Mouse (Mus musculus) liver, adult (tissue): ENCODE results near the gene Aurkc.
"Not testable (repeated sequence)": the region's sequence is repeated elsewhere in the genome, so short reads cannot be mapped to it uniquely, and the experiment has no call there.

ENCODE experiments used
- GATA4 ChIP-seq: IDR thresholded peaks from 2 replicates; pipeline ENCODE4 v1.6.1; 2014; ENCODE audit warnings: mild to moderate bottlenecking, low read length; ENCODE audit not compliant: insufficient replicate concordance

Gene Aurkc

GRCm38 (mm10) chr7:6995251-6995650 is at the start of gene Aurkc:
Gene Aurkc, plus strand, starts transcription at chr7:6995300.
- TF ChIP-seq GATA4, result not testable (repeated sequence)

- no peak for TF ChIP-seq GATA4
Measured at GRCm38 (mm10) chr7:6956576-6956975, 38.5 kb upstream of the Aurkc start.

- no peak for TF ChIP-seq GATA4
Measured at GRCm38 (mm10) chr7:6958574-6958973, 36.5 kb upstream of the Aurkc start.

- TF ChIP-seq GATA4, result no peak
Measured at GRCm38 (mm10) chr7:6973566-6973965, 21.5 kb upstream of the Aurkc start.

GRCm38 (mm10) chr7:6976890-6977289 is 18.2 kb upstream of the Aurkc start:
- no peak for TF ChIP-seq GATA4

- no peak for TF ChIP-seq GATA4
Measured at GRCm38 (mm10) chr7:7027445-7027844, 32.3 kb downstream of the Aurkc start.
